Mouse (Mus musculus) limb, embryonic 11.5 days (tissue): ENCODE measurements at regions not wholly inside any gene's neighbourhood (a gene's known extent, or its start where the extent isn't known, plus 50 kb on each side); places are given as distances from the start of the nearest gene placed in this dataset.
"Not testable (repeated sequence)": the region's sequence is repeated elsewhere in the genome, so short reads cannot be mapped to it uniquely, and the experiment has no call there.

Experiments
- ATAC-seq: fragments of 200-750 bp; cut with Nextera tagmentation; 2 replicates; pipeline ENCODE4 v1.8.0; 2017; ENCODE audit warnings: low read depth; ENCODE audit not compliant: insufficient number of reproducible peaks, low FRiP score, low TSS enrichment
- DNase-seq: peaks from one replicate; pipeline ENCODE4 v3.0.0-alpha.2; 2015; ENCODE audit warnings: low spot score
- H3K27ac ChIP-seq: fragments of 300-500 bp; sonication (generic); replicated peaks from 2 replicates; pipeline ENCODE4 v1.5.1; 2014; ENCODE audit warnings: low read depth, mild to moderate bottlenecking, low read length
- H3K27me3 ChIP-seq: fragments of 300-500 bp; sonication (generic); 2 replicates; pipeline ENCODE4 v1.6.1; 2014; ENCODE audit warnings: mild to moderate bottlenecking, low read length, mixed read lengths; ENCODE audit not compliant: control insufficient read depth, insufficient read depth
- H3K36me3 ChIP-seq: fragments of 300-500 bp; sonication (generic); 2 replicates; pipeline ENCODE4 v1.6.1; 2014; ENCODE audit warnings: mild to moderate bottlenecking, low read length, moderate library complexity, mixed read lengths; ENCODE audit not compliant: control insufficient read depth, insufficient read depth
- H3K4me1 ChIP-seq: fragments of 300-500 bp; sonication (generic); 2 replicates; pipeline ENCODE4 v1.6.1; 2014; ENCODE audit warnings: low read length, mixed read lengths; ENCODE audit not compliant: control insufficient read depth, insufficient read depth
- H3K4me2 ChIP-seq: fragments of 300-500 bp; sonication (generic); 2 replicates; pipeline ENCODE4 v1.6.1; 2014; ENCODE audit warnings: low read depth, mild to moderate bottlenecking, moderate library complexity; ENCODE audit not compliant: severe bottlenecking
- H3K4me3 ChIP-seq: fragments of 300-500 bp; sonication (generic); 2 replicates; pipeline ENCODE4 v1.5.1; 2014; ENCODE audit warnings: low read depth, low read length
- H3K9ac ChIP-seq: fragments of 300-500 bp; sonication (generic); 2 replicates; pipeline ENCODE4 v1.6.1; 2014; ENCODE audit warnings: mild to moderate bottlenecking, low read length
- H3K9me3 ChIP-seq: fragments of 300-500 bp; sonication (generic); 2 replicates; pipeline ENCODE4 v1.6.1; 2016; ENCODE audit warnings: low read length; ENCODE audit not compliant: control insufficient read depth
- WGBS: fragments of 180-500 bp; shearing (Covaris S2); extraction: QIAGEN DNeasy Blood & Tissue Kit; methylation state at CpG from one replicate; pipeline ENCODE4 v1.1.7; 2014; 5-methylcytosine and 5-hydroxymethylcytosine counted together

DNA sequence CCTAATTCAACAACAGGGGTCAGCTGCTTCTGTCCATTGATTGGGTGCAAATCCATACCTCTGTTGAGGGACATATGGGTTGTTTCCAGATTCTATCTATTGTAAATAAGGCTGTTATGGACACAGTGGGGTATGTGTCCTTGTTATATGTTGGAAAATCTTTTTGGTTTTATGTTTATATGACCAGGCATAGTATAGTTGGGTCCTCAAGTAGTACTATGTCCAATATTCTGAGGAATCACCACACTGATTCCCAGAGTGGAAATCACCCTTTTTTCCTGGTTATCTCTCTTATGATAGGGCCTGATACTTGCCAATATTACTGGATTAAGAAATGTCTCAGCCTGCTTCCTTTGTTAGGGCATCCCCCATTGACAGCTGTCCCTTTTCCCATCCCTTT is 1471.0 kb downstream of the Kcnt2 start:
- H3K4me1 ChIP-seq = no peaks in the 10 kb centered on the region
- H3K27me3 ChIP-seq = no peaks in the 10 kb centered on the region
- no peak overlapping the region for H3K27ac ChIP-seq
- no peak overlapping the region for H3K9ac ChIP-seq
- H3K4me2 ChIP-seq = no peak overlapping the region
- H3K4me3 ChIP-seq = no peak overlapping the region
- ATAC-seq (no peak), DNase-seq (no peak)
- H3K9me3 ChIP-seq = no peaks in the 10 kb centered on the region
- no peaks in the 10 kb centered on the region for H3K36me3 ChIP-seq

DNA sequence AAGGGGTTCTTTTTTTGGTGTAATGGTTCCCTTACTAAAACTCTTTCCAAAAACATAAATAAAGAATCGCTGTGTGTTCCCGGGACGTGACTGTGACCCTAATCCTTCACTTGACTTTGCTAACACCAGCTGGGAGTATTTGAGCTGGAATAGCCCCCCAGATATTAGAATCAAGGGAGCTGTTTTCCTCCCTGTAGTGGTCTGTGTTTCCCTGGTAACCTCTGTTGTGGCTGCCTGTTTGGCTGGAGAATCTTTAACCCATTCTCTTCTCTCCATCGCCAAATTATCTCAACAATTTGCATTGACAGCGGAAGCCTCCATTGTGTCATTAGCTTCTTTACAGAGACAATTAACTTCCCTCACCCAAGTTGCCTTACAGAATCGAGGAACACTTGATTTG is 1471.6 kb downstream of the Kcnt2 start:
- Histone ChIP-seq H3K9me3 (no peaks in the 10 kb centered on the region), H3K4me2 (no peak overlapping the region), H3K9ac (no peak overlapping the region), H3K4me1 (no peaks in the 10 kb centered on the region), H3K36me3 (no peaks in the 10 kb centered on the region), H3K27me3 (no peaks in the 10 kb centered on the region), H3K27ac (no peak overlapping the region), H3K4me3 (no peak overlapping the region)
- ATAC-seq (no peak), DNase-seq (no peak)
- 73% methylated on average over 6 of the region's 6 CpGs for WGBS

- Histone ChIP-seq H3K9ac (no peak overlapping the region), H3K36me3 (no peaks in the 10 kb centered on the region), H3K4me1 (no peaks in the 10 kb centered on the region), H3K27ac (no peak overlapping the region), H3K4me2 (no peak overlapping the region), H3K4me3 (no peak overlapping the region), H3K27me3 (no peaks in the 10 kb centered on the region), H3K9me3 (no peaks in the 10 kb centered on the region)
- DNase-seq (no peak), ATAC-seq (no peak)
Measured at GRCm38 (mm10) chr1:141741299-141741698, 1495.3 kb downstream of the Kcnt2 start.

DNA sequence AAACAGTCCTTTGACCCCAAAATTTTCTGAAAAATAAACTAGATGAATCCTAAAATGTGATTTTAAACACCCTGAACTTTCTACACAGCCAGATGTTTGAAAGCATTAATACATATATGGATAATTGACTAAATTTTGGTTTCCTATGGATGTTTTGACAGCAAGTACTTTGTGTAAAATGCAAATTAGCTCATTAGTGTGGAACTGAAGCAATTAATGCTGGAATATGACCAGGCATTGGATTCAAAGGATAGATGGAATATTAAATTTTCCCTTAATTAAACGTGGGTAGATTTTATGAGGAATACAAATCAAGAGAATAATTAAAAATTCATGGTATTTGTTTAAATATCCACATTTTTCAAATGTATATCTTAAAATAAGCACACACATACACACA is 1530.1 kb downstream of the Kcnt2 start:
- no peaks in the 10 kb centered on the region for H3K27me3 ChIP-seq
- WGBS = 60% methylated on average over 1 of the region's 1 CpGs
- no peaks in the 10 kb centered on the region for H3K9me3 ChIP-seq
- no peaks in the 10 kb centered on the region for H3K4me1 ChIP-seq
- ATAC-seq (no peak), DNase-seq (no peak)
- no peak overlapping the region for H3K4me2 ChIP-seq
- no peaks in the 10 kb centered on the region for H3K36me3 ChIP-seq
- H3K9ac ChIP-seq = no peak overlapping the region
- H3K4me3 ChIP-seq = no peak overlapping the region
- no peak overlapping the region for H3K27ac ChIP-seq

DNA sequence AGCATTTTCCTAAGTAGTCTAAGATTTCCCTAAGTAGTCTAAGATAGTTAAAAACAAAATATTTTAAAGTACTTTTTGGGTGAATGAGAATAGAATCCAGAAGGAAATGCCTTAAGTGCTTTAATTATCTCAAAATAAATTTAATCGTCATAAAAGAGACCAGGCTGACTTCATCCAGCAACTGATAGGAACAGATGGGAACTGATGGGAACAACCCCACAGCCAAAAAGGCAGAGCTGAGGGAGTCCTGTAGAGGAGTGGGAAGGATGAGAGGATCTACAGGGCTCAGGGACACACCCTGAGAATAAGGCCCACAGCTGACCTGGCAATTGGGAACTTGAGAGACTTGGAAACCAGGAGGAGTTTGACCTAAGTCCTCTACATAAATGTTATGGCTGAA is 1537.4 kb downstream of the Kcnt2 start:
- H3K9me3 ChIP-seq = no peaks in the 10 kb centered on the region
- no peak overlapping the region for H3K9ac ChIP-seq
- DNase-seq (no peak), ATAC-seq (no peak)
- H3K4me1 ChIP-seq = no peaks in the 10 kb centered on the region
- H3K27me3 ChIP-seq = no peaks in the 10 kb centered on the region
- H3K36me3 ChIP-seq = no peaks in the 10 kb centered on the region
- WGBS = 85% methylated on average over 1 of the region's 1 CpGs
- no peak overlapping the region for H3K4me3 ChIP-seq
- H3K4me2 ChIP-seq = no peak overlapping the region
- H3K27ac ChIP-seq = no peak overlapping the region

- no peaks in the 10 kb centered on the region for H3K9me3 ChIP-seq
- ATAC-seq = no peak
Measured at GRCm38 (mm10) chr1:141813315-141814158, 1567.6 kb downstream of the Kcnt2 start.

DNA sequence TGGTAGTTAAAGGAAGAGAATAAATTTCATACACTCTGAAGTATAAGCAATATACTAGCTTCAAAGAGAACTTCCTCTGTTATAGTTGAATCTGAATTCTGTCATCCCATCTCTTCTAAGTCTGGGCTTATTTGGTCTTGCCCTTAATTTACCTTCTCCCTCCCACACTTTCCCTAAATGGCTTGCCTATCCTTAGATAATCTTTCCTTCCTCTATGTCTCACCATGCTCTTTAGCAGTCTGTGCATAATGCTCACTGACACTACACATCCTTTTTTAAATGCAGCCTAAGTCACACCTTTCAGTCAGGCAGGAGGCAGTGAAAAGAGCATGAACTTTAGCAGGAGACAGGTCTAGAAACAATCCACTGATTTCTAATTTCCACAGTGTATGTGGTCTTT is 1585.5 kb downstream of the Kcnt2 start:
- Histone ChIP-seq H3K9me3 (no peaks in the 10 kb centered on the region), H3K27ac (no peak overlapping the region), H3K9ac (no peak overlapping the region), H3K4me2 (no peak overlapping the region), H3K4me3 (no peak overlapping the region), H3K36me3 (no peaks in the 10 kb centered on the region), H3K27me3 (no peaks in the 10 kb centered on the region), H3K4me1 (no peaks in the 10 kb centered on the region)
- ATAC-seq = no peak
- no peak for DNase-seq

More at GRCm38 (mm10) chr1:141813315-141814158, 1567.6 kb downstream of the Kcnt2 start:
- DNase-seq = no peak
- WGBS = 85% methylated on average over 1 of the region's 1 CpGs
- Histone ChIP-seq H3K4me3 (no peak overlapping the region), H3K9ac (no peak overlapping the region), H3K27ac (no peak overlapping the region), H3K4me2 (no peak overlapping the region), H3K36me3 (no peaks in the 10 kb centered on the region), H3K27me3 (no peaks in the 10 kb centered on the region), H3K4me1 (no peaks in the 10 kb centered on the region)

DNA sequence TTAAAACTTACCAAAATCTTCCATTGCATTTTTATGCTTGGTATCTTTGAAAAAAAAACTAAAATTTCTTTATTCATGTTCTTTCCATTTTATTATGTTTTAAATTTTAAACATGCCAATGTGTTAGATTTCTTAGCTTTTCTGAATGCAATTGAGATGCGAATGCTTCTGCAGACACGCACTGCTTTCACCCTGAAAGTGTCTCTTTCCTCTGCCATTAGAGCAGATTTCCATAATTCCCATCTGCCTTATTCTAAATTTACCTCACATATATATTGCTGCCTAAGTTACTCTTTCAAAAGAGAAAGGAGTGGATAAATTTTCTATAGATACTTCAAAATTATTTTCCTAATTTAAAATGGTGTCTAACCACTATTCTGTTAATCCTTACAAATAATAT is 1596.6 kb downstream of the Kcnt2 start:
- no peaks in the 10 kb centered on the region for H3K4me1 ChIP-seq
- 87% methylated on average over 2 of the region's 2 CpGs for WGBS
- H3K4me2 ChIP-seq = no peak overlapping the region
- no peaks in the 10 kb centered on the region for H3K9me3 ChIP-seq
- H3K36me3 ChIP-seq = no peaks in the 10 kb centered on the region
- DNase-seq (no peak), ATAC-seq (no peak)
- H3K27me3 ChIP-seq = no peaks in the 10 kb centered on the region
- H3K9ac ChIP-seq = no peak overlapping the region
- no peak overlapping the region for H3K4me3 ChIP-seq
- H3K27ac ChIP-seq = no peak overlapping the region

DNA sequence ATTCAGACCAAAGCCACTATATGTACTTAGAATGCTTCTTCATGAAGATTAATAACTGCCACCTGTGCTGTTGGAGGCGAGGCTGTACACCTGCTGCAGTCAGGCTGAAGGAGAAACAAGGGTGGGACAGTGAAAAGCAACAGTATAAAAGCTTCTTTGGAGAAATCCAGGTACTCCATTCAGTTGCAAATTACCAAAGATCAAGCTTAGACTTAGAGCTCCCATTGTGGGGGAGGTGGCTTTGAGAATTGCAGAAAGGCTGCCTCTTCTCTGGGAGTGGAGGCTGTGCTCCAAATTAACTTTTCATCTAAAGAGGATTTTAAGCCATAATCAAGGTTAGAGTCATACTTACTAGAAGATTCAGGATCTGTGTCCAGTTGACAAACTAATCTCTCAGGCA is 1607.9 kb downstream of the Kcnt2 start:
- H3K4me1 ChIP-seq, ATAC-seq, DNase-seq, H3K9ac ChIP-seq, H3K27ac ChIP-seq, H3K36me3 ChIP-seq, H3K4me2 ChIP-seq, H3K27me3 ChIP-seq, H3K4me3 ChIP-seq, H3K9me3 ChIP-seq: not testable (repeated sequence)
- WGBS = 72% methylated on average over 1 of the region's 1 CpGs
